Mouse (Mus musculus): Measurements from ENCODE around the gene Tmem38a. TPM values are rescaled to one million over a fixed set of nuclear protein-coding genes. Genes with fewer than 3 reads are reported as not detected.
A peak's percentile ranks its signal among the peaks of the same experiment; 100 is the strongest.

Gene Tmem38a
- 20.3 and 23.6 TPM in 2 replicates for total RNA-seq (2017)

DNA sequence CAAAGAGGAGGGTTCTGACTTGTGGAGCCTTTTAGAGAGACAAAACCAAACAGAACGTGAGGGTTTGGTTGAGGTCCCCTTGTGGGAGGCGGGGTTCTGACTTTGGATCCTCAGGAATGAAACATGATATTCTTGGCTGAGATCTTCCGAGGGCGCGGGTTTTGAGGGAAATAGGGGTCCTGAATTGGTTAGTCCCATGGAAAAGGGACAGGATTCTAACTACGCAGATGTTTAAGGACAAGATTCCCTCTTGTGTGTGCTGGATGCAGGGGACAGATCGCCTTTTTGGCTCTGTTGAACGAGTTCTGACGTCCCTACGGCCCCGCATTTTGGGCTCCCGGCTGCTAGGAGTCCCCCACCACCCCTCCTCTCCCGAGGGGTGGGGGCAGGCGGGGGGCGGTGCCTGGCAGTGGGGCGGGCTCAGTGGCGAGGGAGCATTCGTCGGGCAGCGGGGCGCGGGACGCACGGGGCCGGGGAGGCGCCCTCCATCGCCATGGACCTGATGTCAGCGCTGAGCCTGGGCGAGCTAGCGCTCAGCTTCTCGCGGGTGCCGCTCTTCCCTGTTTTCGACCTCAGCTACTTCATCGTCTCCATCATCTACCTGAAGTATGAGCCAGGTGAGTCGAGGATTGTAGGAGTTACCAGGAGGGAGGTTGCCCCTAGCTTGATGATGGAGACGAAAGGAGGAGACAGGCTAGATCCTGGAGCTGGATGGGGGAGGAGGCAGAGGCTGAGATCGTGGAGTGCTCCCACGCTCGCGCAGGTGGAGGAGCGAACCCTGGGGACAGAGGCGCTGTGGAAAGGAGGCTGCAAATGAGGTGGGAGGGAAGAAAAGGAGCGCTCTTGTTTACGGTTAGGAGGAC lies at the start of gene Tmem38a:
Tmem38a (plus strand) TSS at position 445 of the 863 bp plus-strand sequence.
- peak; percentile 10; the same call in 1 of the 2 replicates for ATAC-seq (ENCODE audit: extremely low read depth, insufficient number of reproducible peaks, low FRiP score, poor library complexity, severe bottlenecking)

- ATAC-seq (ENCODE audit: extremely low read depth, insufficient number of reproducible peaks, low FRiP score, poor library complexity, severe bottlenecking) = no peak
These were observed 39.8 kb upstream of the Tmem38a start for GRCm38 (mm10) chr8:72532103-72532502.

DNA sequence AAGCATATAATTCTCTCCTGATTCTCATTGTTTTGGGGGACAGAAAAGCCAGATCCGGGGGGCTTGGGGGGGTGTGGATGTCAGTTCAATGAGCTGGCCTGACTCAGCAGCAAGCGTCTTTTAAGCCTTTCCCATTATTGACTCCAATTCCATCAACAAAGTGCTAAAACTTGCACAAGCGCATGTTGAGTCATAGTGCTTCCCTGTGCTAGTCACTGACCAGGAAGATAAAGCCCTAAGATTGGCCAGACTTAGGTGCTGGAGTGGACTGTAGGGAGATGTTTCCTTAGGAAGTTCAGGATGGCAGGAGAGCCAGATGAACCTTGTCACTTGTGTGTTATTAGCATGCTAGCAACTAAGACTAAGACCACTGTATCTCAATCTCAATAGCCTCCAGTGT lies 37.0 kb upstream of the Tmem38a start:
- ATAC-seq (ENCODE audit: extremely low read depth, insufficient number of reproducible peaks, low FRiP score, poor library complexity, severe bottlenecking) = no peak

- ATAC-seq (ENCODE audit: extremely low read depth, insufficient number of reproducible peaks, low FRiP score, poor library complexity, severe bottlenecking) = peak; percentile 57; the same call in 1 of the 2 replicates
These were observed 32.6 kb upstream of the Tmem38a start for GRCm38 (mm10) chr8:72539234-72539633.

GRCm38 (mm10) chr8:72547122-72547801 lies 24.6 kb upstream of the Tmem38a start:
- no peak for ATAC-seq (ENCODE audit: extremely low read depth, insufficient number of reproducible peaks, low FRiP score, poor library complexity, severe bottlenecking)

DNA sequence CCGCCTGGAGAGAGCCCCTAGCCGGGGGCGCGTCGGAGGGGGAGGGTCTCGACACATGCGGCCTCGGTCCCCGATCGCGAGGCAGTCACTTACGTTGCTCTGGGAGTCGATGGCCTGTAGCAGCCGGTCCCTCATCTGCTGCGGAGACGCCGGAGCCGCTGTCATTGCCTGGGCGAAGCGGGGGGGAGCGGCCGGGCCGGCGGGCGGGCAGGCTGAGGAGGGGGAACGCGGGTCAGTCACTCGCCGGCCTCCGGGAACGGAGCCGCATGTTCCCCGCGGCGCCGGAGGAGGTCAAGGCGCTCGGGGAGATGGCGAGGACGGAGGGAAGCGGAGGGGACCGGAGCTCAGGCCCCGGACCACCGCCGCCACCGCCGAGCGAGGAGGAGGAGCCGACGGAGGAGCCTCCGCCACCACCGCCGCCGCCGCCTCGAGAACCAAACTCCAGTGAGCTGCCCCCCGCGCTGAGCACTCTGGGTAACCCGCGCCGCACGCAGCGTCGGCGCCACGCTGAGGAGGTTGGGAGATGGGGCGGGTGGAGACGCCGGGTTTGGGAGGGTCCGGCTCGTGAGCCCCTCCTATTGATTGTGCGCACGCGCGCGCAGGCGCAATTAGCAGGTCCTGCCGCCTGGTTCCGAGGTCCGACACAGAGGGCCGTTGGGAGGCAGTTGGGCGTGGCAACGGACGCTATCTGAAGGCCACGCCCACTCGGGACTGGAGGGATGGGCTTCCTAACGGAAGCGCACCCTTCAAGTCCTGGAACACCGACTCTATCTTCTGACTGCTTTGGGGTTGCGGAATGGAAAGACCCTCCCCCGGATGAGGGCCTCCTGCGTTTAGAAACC lies 23.8 kb upstream of the Tmem38a start, which contains the start of gene Med26:
Med26 (minus strand) TSS at position 469 of the 842 bp plus-strand sequence.
- ATAC-seq (ENCODE audit: extremely low read depth, insufficient number of reproducible peaks, low FRiP score, poor library complexity, severe bottlenecking) = peak; percentile 90

DNA sequence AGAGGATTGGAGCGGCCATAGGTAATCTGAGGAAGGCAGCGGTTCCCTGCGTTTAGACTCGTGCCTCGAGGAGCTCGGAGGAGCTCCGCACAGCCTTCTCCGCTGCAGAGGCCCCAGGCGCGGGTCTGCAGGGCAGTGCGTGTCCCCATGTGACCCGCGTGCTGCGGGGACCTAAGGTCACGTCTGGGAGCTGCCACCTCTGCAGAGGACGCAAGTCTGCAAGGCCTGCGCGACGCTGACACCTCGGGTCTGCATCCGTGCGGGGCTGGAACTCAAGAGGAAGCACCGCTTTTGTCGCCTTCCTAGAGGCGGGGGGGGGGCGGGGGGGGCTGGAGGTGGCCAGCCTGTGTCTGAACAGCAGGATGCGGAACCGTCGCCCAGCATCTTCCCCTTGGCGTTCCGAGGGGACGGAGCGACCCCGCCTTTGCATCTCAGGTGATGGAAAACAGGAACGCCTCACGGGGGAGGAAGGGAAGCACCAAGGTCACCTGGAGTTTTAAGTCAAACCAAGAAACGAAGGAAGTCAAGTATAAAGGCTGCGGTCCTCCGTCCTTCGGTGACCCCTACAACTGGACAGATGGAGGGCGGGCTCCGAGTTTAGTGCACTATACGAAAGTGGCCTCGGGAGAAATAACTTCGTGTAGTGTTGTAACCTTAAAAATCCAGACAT lies 23.1 kb upstream of the Tmem38a start:
- peak; percentile 31 for ATAC-seq (ENCODE audit: extremely low read depth, insufficient number of reproducible peaks, low FRiP score, poor library complexity, severe bottlenecking)

DNA sequence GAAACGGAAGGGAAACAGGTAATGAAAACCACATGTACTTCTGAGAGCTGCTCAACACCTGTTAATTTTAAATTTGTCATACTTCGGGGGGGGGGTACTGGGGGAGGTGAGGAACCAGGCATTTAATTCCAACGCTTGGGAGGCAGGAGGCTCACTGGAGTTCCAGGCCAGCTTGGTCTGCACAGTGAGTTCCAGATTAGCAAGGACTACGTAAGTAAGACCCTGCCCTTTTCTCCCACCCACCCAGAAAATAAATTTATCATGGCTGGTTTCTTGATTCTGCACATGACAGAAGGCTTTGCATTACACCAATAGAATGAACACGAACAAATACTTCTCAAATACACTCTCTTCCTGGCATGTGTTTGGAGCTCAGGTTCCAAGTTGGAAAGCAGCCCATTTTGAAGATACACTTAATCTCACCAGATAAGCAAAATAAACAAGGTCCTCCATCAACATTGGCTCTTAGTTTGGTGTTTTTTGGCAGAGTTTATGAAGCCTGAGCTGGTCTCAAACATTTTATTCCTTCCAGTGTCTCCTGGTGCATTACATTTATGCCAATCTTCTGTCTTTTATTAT lies 22.5 kb upstream of the Tmem38a start:
- ATAC-seq (ENCODE audit: extremely low read depth, insufficient number of reproducible peaks, low FRiP score, poor library complexity, severe bottlenecking) = no peak

- ATAC-seq (ENCODE audit: extremely low read depth, insufficient number of reproducible peaks, low FRiP score, poor library complexity, severe bottlenecking) = no peak
These were observed 16.1 kb upstream of the Tmem38a start for GRCm38 (mm10) chr8:72555770-72556169.

DNA sequence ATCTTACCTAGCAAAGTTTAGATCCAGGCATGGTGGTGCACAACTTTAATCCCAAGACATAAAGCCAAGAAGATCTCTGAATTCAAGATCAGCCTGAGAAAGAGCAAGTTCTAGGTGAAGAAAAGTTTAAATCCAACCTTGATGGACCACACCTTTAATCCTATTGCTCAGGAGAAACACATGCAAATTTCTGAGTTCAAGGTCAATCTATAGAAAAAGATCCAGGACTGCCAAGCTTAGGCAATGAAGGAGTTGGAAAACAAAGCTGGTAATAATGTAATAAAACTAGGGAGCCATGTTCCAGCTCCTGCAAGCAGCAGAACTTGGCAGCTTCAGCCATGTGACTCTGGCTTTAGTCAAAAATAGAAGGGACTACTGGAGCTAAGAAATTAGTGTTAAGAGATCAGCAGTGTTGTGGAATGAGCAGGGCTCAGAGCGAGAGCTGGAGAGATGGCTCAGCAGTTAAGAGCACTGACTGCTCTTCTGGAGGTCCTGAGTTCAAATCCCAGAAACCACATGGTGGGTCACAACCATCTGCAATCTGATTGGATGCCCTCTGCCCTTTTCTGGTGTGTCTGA lies 10.7 kb upstream of the Tmem38a start:
- no peak for ATAC-seq (ENCODE audit: extremely low read depth, insufficient number of reproducible peaks, low FRiP score, poor library complexity, severe bottlenecking)

GRCm38 (mm10) chr8:72565970-72566369 lies 5.9 kb upstream of the Tmem38a start:
- no peak for ATAC-seq (ENCODE audit: extremely low read depth, insufficient number of reproducible peaks, low FRiP score, poor library complexity, severe bottlenecking)

DNA sequence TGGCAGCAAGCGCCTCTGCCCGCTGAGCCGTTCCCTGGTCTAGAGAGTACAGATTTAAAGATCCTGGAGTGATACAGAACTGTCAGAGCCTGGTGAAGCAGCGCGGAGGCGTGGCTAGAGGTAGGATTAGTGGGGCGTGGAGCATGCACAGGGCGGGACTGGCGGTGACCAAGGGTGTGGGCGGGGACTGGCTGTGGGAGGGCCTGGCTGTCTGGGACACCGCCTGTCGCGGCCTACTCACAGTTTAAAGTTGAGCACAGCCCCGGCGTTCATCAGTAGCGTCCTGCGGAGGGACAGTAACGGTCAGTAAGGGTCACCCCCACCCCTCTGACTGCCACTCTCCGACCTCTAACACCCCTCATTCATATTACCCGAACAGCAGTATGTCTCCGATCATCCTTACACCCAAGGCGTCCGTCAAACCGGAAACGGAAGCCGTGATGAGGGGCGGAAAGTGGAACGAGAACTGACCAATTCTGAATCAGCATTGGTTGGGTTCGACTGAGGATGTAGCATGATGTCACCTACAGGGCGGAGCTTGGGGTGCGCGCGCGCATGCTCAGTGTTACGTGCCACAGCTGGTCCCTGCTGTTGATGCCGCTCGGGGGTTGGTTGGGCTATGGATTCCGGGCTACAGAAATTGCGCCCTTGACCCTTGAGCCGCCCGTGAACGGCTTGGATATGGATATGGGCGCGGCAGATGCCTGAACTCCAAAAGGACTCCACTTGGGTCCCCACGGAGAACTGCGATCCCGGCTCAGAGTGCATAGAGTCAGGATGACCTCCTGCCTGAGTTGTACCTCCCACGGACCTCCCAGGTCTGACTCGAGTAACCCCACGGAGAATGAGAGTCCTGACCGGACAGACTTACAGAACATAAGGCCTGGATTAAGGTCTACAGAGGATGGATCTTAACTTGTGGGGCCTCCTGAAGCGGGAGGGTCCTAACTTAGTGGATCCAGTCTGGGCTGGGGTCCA lies 933 bp upstream of the Tmem38a start, which contains the start of gene Smim7:
Smim7 (minus strand) TSS at position 456 of the 978 bp plus-strand sequence.
- ATAC-seq (ENCODE audit: extremely low read depth, insufficient number of reproducible peaks, low FRiP score, poor library complexity, severe bottlenecking) = peak; percentile 88

- no peak for ATAC-seq (ENCODE audit: extremely low read depth, insufficient number of reproducible peaks, low FRiP score, poor library complexity, severe bottlenecking)
These were observed 652 bp downstream of the Tmem38a start for GRCm38 (mm10) chr8:72572507-72572906.

GRCm38 (mm10) chr8:72573450-72573849 lies 1.6 kb downstream of the Tmem38a start:
- no peak for ATAC-seq (ENCODE audit: extremely low read depth, insufficient number of reproducible peaks, low FRiP score, poor library complexity, severe bottlenecking)

- ATAC-seq (ENCODE audit: extremely low read depth, insufficient number of reproducible peaks, low FRiP score, poor library complexity, severe bottlenecking) = no peak
These were observed 4.1 kb downstream of the Tmem38a start for GRCm38 (mm10) chr8:72575915-72576314.

DNA sequence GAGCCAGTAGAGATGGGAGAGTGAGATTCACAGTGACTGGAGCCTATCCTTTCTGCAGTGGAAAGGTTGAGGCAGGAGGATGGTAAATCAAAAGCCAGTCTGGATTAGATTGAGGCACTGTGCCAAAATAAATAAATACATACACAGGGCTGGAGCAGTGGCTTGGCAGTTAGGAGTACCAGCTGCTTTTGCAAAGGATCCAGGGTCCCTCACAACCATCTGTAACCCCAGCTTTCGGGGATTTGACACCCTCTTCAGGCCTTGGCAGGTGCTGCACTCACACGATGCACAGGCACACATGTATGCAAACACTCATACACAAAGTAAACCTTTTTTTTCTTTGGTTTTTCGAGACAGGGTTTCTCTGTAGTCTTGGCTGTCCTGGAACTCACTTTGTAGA lies 5.4 kb downstream of the Tmem38a start:
- no peak for ATAC-seq (ENCODE audit: extremely low read depth, insufficient number of reproducible peaks, low FRiP score, poor library complexity, severe bottlenecking)

DNA sequence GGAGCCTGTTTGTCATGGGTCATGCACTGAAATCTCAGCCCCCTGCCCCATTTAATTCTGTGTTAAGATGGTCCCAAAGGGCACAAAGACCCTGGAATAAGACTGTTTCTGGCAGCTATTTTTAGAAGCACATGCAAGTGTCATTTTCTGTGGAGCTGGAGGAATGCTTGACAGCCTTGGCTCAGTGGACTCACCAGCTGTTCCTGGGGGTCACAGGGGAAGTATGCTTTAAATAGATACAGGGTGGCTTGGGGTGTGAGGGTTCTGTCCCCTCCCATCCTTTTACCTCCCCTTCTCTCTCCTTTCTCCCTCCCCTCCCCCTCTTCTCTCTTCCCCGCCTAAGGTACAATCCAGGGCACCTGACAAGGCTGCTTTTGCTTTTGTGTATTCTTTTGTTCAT lies 6.1 kb downstream of the Tmem38a start:
- no peak for ATAC-seq (ENCODE audit: extremely low read depth, insufficient number of reproducible peaks, low FRiP score, poor library complexity, severe bottlenecking)
